Mouse (Mus musculus): Measurements from ENCODE around the gene Zfp729a. TPM values are rescaled to one million over a fixed set of nuclear protein-coding genes. Genes with fewer than 3 reads are reported as not detected.

The Zfp729a gene
- polyA plus RNA-seq (2015; fragmentation: Illumina TruSeq; extraction: RNeasy Lipid Tissue Mini Kit (QIAGEN cat#74804); ENCODE audit: insufficient read depth, low read depth, low replicate concordance) = 2.4 TPM

DNA sequence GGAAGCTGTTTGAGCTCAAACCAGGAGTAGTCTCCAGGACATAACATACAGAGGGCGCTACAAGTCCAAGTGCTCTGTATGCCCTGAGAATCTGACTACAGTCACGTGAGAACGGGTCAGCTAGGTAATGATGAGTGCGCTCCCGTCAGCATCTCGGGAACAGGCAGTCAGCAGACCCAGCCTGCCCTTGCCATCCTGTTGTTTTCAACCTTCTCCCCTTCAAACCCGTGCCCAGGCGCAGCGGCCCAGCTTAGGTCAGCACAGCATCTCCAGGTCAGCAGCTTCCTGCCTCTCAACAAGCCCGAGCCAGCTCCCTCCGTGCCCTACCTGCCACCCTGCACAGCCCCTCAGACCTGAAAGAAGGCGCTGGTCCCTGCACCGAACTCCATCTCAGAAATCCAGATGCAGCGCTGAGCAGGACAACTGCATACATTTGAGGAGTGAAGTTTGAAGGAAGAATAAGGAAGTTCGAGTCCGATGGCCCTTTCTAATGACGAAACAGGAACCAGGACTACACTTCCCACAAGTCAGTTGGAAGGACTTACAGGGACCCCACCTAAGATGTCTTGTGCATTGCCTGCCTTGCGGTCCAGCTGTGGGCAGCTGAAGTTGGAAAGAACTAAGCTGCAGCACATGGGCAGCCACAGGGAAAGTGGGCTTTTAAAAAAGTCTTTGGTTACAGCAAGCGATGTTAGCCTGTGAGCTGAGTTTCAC, at the start of gene Zfp729a, which contains the start of gene Gm49345:
Gene Zfp729a (minus strand): TSS at position 498 of the 714 bp plus-strand sequence.
Gene Gm49345 (minus strand): TSS at position 476 of the 714 bp plus-strand sequence.

GRCm38 (mm10) chr13:67686971-67687370, 49.4 kb upstream of the Zfp729a start, which contains the start of gene Zfp738:
Gene Zfp738 (minus strand): TSS chr13:67687071.

DNA sequence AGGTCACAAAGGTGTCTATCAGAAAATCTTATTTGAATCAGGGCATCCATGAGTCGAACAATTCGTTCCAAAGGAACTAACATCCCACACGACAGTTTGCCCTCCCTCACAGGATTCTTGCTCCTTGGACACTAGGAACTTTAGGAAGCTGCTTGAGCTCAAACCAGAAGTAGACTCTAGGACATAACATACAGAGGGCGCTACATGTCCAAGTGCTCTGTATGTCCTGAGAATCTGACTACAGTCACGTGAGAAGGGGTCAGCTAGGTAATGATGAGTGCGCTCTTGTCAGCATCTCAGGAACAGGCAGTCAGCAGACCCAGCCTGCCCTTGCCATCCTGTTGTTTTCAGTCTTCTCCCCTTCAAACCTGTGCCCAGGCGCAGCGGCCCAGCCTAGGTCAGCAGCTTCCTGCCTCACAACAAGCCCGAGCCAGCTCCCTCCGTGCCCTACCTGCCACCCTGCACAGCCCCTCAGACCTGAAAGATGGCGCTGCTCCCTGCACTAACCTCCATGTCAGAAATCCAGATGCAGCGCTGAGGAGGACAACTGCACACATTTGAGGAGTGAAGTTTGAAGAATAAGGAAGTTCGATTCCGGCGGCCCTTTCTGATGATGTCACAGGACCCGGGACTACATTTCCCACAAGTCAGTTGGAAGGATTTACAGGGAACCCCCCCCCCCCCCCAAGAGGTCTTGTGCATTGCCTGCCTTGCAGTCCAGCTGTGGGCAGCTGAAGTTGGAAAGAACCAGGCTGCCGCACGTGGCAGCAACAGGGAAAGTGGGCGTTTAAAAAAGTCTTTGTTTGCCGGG, 28.3 kb downstream of the Zfp729a start, which contains the start of gene Zfp729b:
Gene Zfp729b (minus strand): TSS at position 642 of the 811 bp plus-strand sequence.

Other genes starting within 250 kb of the Zfp729a start
- gene Zfp429, start 238.0 kb downstream of the Zfp729a start, polyA plus RNA-seq (2015; fragmentation: Illumina TruSeq; extraction: RNeasy Lipid Tissue Mini Kit (QIAGEN cat#74804); ENCODE audit: insufficient read depth, low read depth, low replicate concordance) = 2.0 TPM
- 0.65 TPM for gene Zfp459, start 216.4 kb downstream of the Zfp729a start, polyA plus RNA-seq (2015; fragmentation: Illumina TruSeq; extraction: RNeasy Lipid Tissue Mini Kit (QIAGEN cat#74804); ENCODE audit: insufficient read depth, low read depth, low replicate concordance)
- gene Zfp874a, start 186.2 kb downstream of the Zfp729a start, polyA plus RNA-seq (2015; fragmentation: Illumina TruSeq; extraction: RNeasy Lipid Tissue Mini Kit (QIAGEN cat#74804); ENCODE audit: insufficient read depth, low read depth, low replicate concordance) = 2.3 TPM
- gene Zfp874b, start 153.5 kb downstream of the Zfp729a start, polyA plus RNA-seq (2015; fragmentation: Illumina TruSeq; extraction: RNeasy Lipid Tissue Mini Kit (QIAGEN cat#74804); ENCODE audit: insufficient read depth, low read depth, low replicate concordance) = 2.8 TPM
- gene Zfp58, start 137.2 kb downstream of the Zfp729a start, polyA plus RNA-seq (2015; fragmentation: Illumina TruSeq; extraction: RNeasy Lipid Tissue Mini Kit (QIAGEN cat#74804); ENCODE audit: insufficient read depth, low read depth, low replicate concordance) = 0.70 TPM
- 1.00 TPM for gene Gm26965, start 111.6 kb downstream of the Zfp729a start, polyA plus RNA-seq (2015; fragmentation: Illumina TruSeq; extraction: RNeasy Lipid Tissue Mini Kit (QIAGEN cat#74804); ENCODE audit: insufficient read depth, low read depth, low replicate concordance)
- 5.5 TPM for gene Zfp87, start 111.6 kb downstream of the Zfp729a start, polyA plus RNA-seq (2015; fragmentation: Illumina TruSeq; extraction: RNeasy Lipid Tissue Mini Kit (QIAGEN cat#74804); ENCODE audit: insufficient read depth, low read depth, low replicate concordance)
- 1.2 TPM for gene Zfp748, start 84.0 kb downstream of the Zfp729a start, polyA plus RNA-seq (2015; fragmentation: Illumina TruSeq; extraction: RNeasy Lipid Tissue Mini Kit (QIAGEN cat#74804); ENCODE audit: insufficient read depth, low read depth, low replicate concordance)
- 1.2 TPM for gene Zfp729b, start 28.1 kb downstream of the Zfp729a start, polyA plus RNA-seq (2015; fragmentation: Illumina TruSeq; extraction: RNeasy Lipid Tissue Mini Kit (QIAGEN cat#74804); ENCODE audit: insufficient read depth, low read depth, low replicate concordance)
- not detected for gene Gm49345, start within 50 bp of the Zfp729a start, polyA plus RNA-seq (2015; fragmentation: Illumina TruSeq; extraction: RNeasy Lipid Tissue Mini Kit (QIAGEN cat#74804); ENCODE audit: insufficient read depth, low read depth, low replicate concordance)
- 1.5 TPM for gene Zfp738, start 49.3 kb upstream of the Zfp729a start, polyA plus RNA-seq (2015; fragmentation: Illumina TruSeq; extraction: RNeasy Lipid Tissue Mini Kit (QIAGEN cat#74804); ENCODE audit: insufficient read depth, low read depth, low replicate concordance)
- gene Zfp65, start 91.4 kb upstream of the Zfp729a start, polyA plus RNA-seq (2015; fragmentation: Illumina TruSeq; extraction: RNeasy Lipid Tissue Mini Kit (QIAGEN cat#74804); ENCODE audit: insufficient read depth, low read depth, low replicate concordance) = 2.1 TPM
- gene Zfp85, start 117.4 kb upstream of the Zfp729a start, polyA plus RNA-seq (2015; fragmentation: Illumina TruSeq; extraction: RNeasy Lipid Tissue Mini Kit (QIAGEN cat#74804); ENCODE audit: insufficient read depth, low read depth, low replicate concordance) = 1.5 TPM
- not detected for gene Zfp493, start 141.9 kb upstream of the Zfp729a start, polyA plus RNA-seq (2015; fragmentation: Illumina TruSeq; extraction: RNeasy Lipid Tissue Mini Kit (QIAGEN cat#74804); ENCODE audit: insufficient read depth, low read depth, low replicate concordance)
- gene Zfp273, start 175.9 kb upstream of the Zfp729a start, polyA plus RNA-seq (2015; fragmentation: Illumina TruSeq; extraction: RNeasy Lipid Tissue Mini Kit (QIAGEN cat#74804); ENCODE audit: insufficient read depth, low read depth, low replicate concordance) = 1.00 TPM
- gene Gm10037, start 193.3 kb upstream of the Zfp729a start, polyA plus RNA-seq (2015; fragmentation: Illumina TruSeq; extraction: RNeasy Lipid Tissue Mini Kit (QIAGEN cat#74804); ENCODE audit: insufficient read depth, low read depth, low replicate concordance) = not detected
- not detected for gene BC048507, start 225.5 kb upstream of the Zfp729a start, polyA plus RNA-seq (2015; fragmentation: Illumina TruSeq; extraction: RNeasy Lipid Tissue Mini Kit (QIAGEN cat#74804); ENCODE audit: insufficient read depth, low read depth, low replicate concordance)